Mouse (Mus musculus): ENCODE measurements around the gene Arrdc5.

Arrdc5 gene

DNA sequence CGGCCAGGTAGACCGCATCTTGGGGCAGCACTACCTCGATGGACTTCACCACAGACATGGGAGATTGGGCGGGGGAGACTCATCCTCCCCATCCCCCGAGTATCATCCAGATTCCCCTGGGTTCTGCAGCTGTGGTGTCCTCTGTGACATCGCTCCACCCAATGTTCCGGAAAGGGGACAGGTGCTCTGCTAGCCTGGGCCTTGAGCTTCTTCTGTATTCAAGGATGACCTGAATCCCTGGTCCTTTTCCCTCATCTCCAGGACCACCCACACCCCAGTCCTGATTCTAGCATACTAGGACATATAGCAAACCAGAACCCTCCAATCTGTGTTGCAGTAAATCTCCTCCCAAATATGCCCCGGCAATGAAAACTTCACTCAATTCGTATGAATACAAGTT, at the start of gene Arrdc5:
Gene Arrdc5, minus strand, starts transcription at position 101 of the 400 bp plus-strand sequence.
- in situ Hi-C loops (cut with MboI, MseI), result loop anchor here (10.0 kb wide), 1 partner anchor 695 kb away; the partner anchor contains the start of genes Alkbh7 and Clpp

DNA sequence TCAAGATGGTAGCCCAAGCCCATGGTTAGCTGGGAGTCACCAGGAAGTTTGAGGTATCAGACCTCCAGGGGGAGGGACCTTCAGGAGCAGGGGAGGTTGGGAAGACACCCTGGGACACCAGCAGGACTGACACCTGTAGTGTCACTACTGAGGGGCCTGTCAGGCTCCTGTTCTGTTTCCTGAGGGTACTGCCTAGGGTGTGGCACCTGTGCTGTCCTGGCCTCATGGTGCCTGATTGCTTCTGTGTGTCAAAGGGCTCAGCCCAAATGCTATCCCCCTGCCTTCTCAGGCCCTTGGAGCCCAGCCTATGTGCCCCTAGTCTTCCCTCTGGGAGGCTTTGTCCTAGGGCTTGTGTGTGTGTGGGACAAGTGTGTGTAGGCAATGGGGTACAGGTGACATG, 48.5 kb upstream of the Arrdc5 start:
- in situ Hi-C loops (cut with MboI, MseI), result no loop called here

DNA sequence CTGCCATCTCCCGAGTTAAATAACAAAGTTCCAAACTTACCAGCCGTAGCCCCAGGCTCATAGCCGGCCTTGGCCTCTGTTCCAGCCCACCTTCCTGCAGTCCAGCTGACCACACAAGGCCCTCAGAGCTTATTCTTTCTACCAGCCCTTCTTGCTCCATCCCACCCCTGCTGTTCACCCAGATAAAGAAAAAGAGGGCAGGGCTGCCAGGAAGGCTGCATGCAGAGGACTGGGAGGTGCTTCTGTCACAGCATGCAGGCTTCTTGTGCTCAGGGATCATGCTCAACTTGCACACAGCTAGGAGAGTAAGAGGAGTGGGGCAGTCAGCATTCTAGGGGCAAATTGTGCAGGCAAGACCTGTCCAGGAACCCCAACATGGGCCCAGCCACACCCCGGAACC, 48.0 kb upstream of the Arrdc5 start:
- in situ Hi-C loops (cut with MboI, MseI), result no loop called here

DNA sequence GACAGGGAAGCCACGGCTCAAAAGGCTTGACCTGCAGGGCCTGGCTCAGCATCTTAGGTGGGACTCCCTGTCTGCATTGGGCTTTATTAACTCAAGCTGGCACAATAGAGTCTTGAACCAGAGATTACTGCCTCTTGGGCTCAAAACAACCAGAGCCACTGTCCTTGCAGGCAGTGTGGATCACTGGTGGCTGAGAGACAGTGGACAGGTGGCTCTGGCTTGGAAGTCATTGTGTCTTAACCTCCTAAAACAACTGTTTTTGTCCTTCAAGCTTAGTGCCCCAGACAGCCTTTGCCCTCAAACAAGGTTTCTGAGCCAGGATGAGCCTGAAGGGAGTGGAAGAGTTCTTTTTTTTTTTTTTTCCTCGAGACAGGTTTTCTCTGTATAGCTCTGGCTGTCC, 45.3 kb upstream of the Arrdc5 start:
- in situ Hi-C loops (cut with MboI, MseI), result no loop called here

DNA sequence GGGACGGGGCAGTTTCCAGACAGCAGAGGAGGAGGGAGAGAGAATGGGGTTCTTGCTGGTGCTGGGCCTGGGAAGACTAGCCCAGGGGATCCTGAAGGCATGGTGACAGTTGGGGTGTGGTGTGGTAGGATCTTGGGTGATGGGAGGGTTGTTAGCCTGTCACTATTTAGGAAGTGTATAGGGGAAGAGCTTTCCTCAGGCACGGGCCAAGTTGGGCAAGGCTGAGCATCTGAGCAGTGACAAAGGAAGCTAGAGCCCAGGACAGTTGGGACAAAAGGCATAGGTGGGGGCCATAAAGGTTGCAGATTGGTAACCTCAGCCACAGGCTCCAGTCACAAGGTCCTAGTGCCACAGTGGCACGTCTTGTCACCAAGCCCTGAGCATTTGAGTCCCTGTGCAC, 43.4 kb upstream of the Arrdc5 start:
- in situ Hi-C loops (cut with MboI, MseI), result no loop called here

DNA sequence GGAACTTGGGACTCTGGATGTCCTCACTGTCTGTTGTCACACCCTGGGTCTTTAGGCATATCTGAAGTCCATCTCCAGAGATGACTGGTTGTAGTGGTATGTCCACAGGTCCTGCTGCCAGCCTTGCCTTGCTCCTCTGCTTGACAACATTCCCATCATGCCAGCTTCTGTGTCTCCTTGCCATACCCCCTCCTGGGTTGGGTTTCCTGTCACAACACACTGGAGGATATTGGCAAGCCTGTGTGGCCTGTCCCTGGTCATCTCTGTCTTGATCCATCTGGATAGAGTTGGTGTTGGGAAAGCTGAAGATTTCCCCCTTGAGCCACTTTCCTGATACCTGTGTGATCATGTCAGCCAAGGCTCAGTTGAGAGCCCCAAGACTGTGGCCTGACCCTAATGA, 40.6 kb upstream of the Arrdc5 start:
- in situ Hi-C loops (cut with MboI, MseI), result no loop called here

DNA sequence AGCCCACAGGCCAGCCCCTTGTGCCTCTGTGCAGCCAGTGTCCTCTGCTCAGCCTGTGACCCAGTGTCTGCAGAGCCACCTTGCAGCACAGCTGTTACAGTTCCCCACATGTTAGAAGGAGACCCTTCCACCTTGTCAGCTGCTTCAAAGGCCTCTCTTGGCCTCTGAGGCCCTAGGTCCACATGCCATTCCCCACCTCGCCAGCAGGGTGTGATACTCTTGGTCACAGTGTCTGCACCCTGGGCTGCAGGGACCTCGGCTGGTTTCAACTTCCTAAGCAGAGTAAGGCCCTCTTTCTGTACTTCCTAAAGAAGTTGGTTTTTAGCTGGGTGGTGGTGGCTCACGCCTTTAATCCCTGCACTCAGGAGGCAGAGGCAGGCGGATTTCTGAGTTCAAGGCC, 38.8 kb upstream of the Arrdc5 start:
- in situ Hi-C loops (cut with MboI, MseI), result no loop called here

DNA sequence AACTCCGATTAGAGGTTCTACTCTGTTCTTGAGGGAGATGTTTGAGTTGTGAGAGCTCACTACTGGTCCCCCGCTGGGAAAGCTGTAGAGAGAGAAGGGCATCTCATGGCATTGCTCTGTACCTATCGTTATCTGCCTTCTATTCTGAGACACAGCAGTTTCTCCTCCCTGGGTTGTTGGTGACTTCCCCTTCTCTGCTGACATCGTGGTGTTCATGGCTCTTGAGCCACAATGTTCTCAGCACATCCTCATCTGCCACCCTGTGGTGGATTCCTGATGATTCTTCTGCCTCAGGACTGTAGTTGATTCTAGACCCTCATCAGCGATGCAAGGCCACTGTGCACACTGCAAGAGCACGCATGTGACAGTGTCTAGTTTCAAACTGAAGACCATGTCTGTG, 37.7 kb upstream of the Arrdc5 start:
- in situ Hi-C loops (cut with MboI, MseI), result no loop called here

DNA sequence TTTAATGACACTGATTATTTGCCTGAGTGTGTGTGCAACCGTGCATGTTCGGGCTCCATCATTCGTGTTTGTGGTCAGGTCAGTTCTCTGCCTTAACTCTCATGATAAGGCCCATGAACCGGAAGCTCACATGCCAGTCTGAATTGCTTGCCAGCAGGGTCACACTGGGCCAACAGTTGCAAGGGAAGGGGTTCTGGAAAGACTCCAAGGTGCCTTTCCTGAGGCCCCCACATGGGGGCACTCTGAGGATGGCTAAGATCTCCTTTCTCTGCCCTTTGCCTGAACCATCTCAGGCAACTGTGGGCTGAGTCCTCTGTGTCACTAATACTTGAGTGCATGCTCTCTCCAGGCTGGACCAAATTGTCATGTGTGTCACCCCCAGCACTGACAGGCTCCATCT, 37.1 kb upstream of the Arrdc5 start:
- in situ Hi-C loops (cut with MboI, MseI), result no loop called here

DNA sequence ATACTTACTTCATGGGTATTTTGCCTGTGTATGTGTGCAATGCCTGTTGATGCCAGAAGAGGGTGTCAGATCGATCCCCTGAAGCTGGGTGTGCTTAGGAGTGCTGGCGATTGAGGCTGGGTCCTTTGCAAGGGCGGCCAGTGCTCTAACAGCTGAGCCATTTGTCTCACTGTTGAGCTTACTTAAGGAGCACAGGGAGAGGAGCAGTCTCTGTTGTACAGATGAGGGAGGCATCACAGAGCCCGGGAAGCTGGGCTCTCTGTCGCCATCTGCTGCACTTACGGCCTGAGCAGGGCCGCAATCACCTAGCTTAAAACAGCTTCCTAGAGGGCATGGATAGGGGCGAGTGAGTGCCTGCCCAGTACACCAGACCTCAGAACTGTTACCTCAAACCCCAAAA, 32.9 kb upstream of the Arrdc5 start:
- in situ Hi-C loops (cut with MboI, MseI), result no loop called here

DNA sequence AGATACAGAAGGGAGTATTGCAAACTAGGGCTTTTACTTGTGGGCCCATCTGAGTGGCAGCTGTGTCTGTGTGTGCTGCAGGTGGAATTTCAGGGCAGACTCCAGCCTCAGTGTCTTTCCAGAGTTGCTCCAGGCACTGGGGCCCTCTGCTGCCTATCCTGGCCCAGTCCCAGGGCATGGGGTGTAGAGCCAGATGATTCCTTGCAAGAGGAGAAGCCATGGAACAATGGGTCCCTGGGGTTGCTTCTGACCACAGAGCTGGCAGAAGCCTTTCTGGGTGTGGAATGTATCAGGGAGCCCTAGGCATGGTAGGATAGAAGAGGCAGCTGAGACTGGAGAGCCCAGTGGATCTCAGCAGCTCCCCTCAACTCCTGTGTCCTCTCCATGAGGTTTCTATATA, 31.2 kb upstream of the Arrdc5 start:
- in situ Hi-C loops (cut with MboI, MseI), result no loop called here

DNA sequence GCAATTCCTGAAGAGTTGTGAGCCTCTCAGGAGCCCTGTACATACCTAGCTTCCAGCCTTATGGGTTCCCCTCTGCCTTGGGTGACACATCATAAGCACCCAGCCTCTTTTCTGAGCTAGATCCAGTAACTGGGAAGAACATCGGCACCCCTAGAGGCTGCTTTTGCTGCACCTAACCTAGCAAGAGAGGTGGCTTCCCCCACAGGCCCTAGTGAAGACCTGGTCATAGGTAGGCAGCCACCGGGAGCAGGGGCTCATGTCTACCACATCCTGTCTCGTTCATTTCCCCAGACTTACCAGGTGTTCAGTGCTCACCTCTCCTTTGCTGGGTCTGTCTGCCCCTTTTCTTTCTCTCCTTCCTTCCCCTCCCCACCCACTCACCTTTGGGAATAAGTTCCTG, 30.3 kb upstream of the Arrdc5 start:
- in situ Hi-C loops (cut with MboI, MseI), result no loop called here

DNA sequence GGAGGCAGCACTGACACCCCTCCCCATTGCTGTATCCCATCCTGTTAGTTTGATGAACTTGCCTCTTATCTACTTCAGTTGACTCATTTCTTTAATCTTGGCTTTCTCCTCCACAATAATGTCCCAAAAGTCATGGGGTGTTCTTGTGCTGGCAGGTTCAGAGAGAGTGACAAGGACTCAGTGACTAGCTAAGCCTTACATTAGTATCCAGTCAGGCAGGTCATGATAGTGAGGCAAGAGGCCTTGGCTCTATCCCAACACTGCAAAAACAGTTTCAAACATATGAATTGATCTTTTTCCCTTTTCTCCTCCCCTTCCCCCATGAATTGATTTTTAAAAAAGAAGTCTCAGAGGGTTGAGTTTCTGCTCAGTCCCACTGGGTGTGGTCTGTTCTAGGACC, 29.2 kb upstream of the Arrdc5 start:
- in situ Hi-C loops (cut with MboI, MseI), result no loop called here

DNA sequence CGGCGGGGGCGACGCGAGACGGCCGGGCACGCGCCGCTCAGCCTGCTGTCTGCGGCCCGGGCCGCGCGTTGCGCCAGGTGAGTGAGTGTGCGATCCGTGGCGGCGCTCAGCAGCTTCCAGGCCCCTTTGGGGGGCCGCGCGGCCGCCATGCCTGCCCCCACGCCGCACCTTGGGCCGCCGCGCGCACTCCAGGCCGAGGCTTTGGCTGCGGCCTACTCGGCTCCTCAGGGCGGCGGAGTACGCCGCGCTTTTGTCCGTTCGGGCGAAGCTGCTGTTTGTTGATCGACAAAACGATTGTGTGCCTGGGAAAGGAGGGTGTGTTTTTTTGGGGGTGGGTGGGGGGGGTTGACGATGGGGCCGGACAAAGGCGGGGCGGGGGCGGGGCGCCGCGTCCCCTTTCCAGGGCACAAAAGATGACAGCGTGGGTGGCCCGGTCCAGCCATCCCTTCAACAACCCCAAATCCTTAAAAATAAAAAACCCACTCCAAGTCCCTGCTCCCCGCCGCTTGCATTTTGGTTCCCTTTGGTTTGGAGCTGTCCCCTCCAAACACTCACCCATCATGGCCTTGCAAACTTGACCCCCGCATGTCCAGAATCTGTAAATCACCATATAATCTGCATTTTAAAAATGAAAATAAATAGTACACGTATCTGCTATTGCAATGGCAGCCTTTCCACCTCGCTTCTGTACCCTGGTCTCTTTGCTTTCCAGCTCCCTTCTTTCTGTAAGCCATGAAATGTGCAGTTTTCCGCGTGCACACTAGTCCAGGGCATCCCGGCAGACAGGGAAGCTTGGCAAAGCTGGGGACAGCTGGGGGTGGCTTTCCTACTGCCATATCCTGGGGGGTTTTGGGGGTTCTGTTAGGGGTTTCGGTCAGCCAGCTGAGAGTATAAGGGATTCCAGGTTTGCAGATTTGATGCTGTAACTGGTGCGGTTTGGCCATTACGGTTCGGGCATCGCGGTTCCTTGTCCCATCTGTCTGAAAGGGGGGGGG, 26.4 kb upstream of the Arrdc5 start:
- in situ Hi-C loops (cut with MboI, MseI), result no loop called here

DNA sequence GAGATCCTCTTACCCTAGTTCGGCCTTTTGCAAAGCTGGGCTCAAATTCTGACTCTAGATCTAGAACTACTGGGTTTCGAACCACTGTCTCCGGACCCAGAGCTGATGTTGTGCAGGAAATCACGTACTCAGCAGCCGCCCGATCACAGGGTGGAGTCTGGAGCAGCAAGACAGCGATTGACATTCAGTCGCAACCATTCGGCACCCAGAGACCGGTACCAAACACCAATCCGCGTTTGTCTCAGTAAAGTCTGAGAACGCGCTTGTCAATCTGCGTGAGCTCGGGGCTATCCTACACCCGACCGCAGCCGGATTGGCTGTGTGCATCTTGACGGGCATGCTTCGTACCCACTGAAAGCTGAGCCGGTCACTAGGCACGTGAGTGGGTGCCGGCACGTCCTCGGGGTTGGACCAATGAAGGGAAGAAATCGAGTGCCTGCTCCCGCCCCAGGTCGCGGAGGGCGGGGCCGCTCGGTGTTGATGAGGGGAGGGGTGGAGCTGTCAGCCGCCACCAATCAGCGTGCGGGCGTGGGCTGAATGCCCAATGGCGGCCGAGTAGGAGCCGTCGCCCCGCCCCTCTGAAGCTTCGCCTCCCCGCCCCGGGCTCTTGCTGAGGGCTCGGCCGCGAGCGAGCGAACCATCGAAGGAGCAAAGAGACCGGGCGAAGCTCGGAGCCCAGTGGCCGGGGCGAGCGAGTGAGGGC, 25.5 kb upstream of the Arrdc5 start, which contains the start of gene Kdm4b:
Gene Kdm4b, plus strand, starts transcription at position 613 of the 703 bp plus-strand sequence.
- in situ Hi-C loops (cut with MboI, MseI), result no loop called here

DNA sequence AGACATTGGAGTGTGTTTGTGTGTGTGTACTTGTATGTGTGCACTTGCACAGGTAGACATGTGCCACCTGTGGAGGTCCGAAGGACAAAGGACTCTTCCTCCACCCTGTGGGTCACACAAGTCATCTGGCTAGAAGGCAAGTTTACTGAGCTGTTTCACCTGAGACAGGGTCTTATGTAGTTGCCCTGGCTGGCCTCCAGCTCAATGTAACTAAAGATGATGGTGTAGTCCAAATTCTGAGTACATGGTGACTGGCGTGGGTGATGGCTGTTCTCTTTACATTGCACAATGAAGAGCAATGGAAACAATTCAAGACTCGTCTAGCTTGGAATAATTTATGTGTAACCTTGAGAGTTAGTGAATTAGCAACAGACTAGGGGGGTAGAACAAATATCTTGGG, 24.3 kb upstream of the Arrdc5 start:
- in situ Hi-C loops (cut with MboI, MseI), result no loop called here

DNA sequence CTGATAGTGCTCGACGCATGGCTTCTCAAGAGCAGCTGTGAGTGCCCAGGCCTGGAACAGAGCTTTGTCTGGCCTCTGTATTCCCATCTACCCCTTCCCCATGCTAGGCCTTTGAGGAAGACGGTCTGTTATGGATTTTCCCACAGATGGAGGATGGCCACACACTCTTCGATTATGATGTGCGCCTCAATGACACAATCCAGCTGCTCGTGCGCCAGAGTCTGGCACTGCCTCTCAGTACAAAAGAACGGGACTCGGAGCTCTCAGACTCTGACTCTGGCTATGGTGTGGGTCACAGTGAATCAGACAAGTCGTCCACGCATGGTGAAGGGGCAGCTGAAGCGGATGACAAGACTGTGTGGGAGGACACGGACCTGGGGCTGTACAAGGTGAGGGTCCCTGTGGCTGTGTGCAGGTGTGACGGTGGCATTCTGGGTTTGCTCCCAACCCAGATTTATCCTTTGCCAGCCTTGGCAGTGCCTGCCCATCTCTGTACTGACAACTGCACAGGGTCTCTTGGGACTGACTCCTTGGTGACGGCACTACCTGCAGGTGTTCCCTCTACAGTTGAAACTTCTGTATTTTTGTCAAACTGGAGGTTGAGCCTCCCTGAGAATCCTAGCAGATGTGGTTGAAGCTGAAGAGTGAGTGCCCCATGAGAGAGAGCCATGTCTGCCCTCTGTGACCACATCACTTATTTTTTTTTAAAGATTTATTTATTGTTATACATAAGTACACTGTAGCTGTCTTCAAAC, 9.3 kb upstream of the Arrdc5 start:
- in situ Hi-C loops (cut with MboI, MseI), result loop anchor here (10.0 kb wide), 1 partner anchor 685 kb away; the partner anchor contains the start of genes Alkbh7 and Clpp

DNA sequence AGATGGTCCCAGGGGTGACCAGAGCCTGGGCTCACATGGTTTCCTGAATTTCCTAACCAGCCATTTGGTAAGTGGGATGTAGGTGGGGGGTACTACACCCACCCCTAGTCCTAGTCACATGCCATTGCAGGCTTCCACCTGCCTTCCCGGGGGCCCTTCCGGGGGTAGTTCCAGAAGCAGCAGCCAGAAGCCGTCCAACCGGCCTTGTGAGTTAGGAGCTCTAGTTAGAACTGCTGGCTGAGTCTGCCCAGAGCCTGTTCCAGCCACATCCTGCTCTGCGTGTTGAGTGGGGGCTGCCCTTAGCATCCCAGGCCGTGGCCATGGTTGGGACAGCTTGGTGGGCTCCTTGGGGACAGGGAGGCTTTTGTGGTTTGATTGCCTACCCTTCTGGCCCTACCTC, 8.0 kb upstream of the Arrdc5 start:
- in situ Hi-C loops (cut with MboI, MseI), result loop anchor here (10.0 kb wide), 1 partner anchor 687 kb away; the partner anchor contains the start of genes Alkbh7 and Clpp

DNA sequence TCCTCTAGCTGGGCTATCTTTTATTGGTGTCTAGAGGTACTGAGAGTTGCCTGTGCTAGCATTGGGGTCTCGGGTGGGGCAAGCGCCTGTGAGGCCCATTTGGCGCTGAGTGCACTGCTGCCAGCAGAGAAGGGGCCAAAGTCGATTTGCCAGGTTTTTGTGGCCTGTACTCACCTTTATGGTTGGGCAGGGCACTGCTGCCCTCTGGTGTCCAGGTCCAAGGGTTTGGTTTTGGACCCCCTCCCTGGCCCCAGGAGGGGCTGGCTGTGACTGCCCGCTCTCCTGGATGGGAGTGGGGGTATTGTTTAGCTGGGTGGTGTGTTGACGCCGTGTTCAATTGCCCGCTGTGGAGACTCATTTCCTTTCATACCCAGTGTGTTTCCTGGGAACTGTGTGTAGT, 5.7 kb upstream of the Arrdc5 start:
- in situ Hi-C loops (cut with MboI, MseI), result loop anchor here (10.0 kb wide), 1 partner anchor 689 kb away; the partner anchor contains the start of genes Alkbh7 and Clpp

DNA sequence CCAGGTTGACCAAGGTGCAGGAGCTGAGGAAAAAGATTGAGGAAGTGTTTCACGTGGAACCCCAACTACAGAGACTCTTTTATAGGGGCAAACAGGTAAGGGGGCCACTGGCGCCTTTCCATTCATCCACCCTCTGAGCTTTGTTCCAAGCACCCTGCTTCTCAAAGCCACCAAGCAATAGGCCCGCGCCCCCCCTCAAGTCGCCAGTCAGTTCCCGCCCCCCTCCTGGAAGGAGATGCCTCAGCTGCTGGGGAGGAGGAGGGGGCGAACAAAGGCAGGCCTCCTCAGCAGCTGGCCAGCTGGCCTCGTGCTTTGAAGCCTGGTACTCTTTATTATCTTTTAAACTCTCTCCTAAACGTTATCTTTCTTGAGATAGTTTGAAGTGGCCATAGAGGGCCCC, 5.1 kb upstream of the Arrdc5 start:
- in situ Hi-C loops (cut with MboI, MseI), result loop anchor here (10.0 kb wide), 1 partner anchor 690 kb away; the partner anchor contains the start of genes Alkbh7 and Clpp

DNA sequence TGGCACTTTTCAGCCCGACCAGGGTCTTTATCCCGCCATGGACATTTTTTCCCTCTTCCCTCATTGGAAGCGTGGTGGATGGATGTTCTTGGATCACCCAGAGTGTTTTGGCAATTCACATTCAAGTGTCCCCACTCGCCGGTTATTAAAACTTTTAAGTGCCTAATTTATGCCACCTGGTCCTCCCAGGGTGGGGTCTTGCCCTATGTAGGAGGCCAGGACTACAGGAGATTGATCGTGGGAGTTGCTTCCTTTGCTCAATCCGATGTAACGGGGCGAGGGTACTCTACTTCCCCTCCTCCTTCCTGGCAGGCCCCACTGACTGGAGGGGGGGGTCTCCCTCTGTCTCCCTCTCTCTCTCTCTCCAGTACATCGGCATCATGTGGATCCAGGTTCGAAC, 4.6 kb upstream of the Arrdc5 start:
- in situ Hi-C loops (cut with MboI, MseI), result loop anchor here (10.0 kb wide), 1 partner anchor 690 kb away; the partner anchor contains the start of genes Alkbh7 and Clpp
